Mouse (Mus musculus) yolk sac, embryonic 10.5 days (tissue): ENCODE measurements around the gene Zic2.

Experiments
- DNase-seq: peaks from one replicate; pipeline ENCODE4 v3.0.0-alpha.2; 2017; ENCODE audit warnings: low spot score

The Zic2 gene

DNA sequence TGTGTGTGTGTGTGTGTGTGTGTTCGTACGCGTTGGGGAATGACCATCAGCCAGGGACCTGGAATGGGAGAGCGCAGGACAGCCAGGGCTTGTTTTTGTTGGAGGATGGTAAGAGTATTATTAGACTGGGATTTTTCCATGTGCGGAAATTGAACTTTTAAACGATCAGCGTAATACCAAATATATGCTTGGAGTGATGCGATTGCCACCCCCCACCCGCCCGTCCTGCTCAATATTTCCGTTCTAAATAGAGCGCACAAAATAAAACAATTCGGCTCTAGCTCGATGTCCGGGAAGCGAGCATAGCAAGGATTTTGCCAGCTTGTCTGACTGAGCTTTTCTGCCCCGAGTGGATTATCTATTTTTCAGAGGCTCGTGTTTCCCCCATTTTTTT lies 1.6 kb downstream of the Zic2 start:
- no peak for DNase-seq

GRCm38 (mm10) chr14:122477261-122477671 lies 2.0 kb downstream of the Zic2 start:
- no peak for DNase-seq

DNA sequence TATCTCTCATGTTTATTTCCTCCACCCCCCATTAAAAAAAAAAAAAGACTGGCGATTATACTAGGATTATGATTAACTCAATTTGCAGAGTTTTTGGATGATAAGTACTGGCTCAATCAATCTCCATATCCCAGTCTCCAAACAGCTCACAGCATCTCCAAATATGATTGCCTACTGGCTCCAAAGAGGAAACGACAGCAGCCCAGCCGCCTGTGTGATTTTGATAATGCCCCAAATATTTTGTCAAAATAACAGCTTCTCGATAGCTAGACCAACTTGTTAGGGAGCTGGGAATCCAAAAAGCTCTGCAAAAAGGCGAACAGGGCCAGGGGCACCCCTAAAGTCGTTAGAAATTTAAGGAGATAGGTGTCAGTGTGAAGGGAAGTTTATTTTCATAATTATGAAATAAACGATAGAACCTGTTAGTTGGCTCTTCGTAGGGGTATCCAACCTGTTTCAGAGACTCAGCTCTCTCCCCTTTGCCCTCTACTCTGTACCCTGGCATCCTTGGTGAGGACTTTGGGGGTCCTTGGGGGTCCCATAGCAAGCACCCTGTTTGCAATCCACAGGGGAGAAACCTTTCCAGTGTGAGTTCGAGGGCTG lies 2.8 kb downstream of the Zic2 start:
- DNase-seq, result no peak

- DNase-seq, result no peak
These were observed 3.4 kb downstream of the Zic2 start for GRCm38 (mm10) chr14:122478574-122479011.

GRCm38 (mm10) chr14:122479461-122480109 lies 4.3 kb downstream of the Zic2 start:
- no peak for DNase-seq

- no peak for DNase-seq
These were observed 5.1 kb downstream of the Zic2 start for GRCm38 (mm10) chr14:122480355-122480754.

- DNase-seq, result no peak
These were observed 5.9 kb downstream of the Zic2 start for GRCm38 (mm10) chr14:122481181-122481580.

DNA sequence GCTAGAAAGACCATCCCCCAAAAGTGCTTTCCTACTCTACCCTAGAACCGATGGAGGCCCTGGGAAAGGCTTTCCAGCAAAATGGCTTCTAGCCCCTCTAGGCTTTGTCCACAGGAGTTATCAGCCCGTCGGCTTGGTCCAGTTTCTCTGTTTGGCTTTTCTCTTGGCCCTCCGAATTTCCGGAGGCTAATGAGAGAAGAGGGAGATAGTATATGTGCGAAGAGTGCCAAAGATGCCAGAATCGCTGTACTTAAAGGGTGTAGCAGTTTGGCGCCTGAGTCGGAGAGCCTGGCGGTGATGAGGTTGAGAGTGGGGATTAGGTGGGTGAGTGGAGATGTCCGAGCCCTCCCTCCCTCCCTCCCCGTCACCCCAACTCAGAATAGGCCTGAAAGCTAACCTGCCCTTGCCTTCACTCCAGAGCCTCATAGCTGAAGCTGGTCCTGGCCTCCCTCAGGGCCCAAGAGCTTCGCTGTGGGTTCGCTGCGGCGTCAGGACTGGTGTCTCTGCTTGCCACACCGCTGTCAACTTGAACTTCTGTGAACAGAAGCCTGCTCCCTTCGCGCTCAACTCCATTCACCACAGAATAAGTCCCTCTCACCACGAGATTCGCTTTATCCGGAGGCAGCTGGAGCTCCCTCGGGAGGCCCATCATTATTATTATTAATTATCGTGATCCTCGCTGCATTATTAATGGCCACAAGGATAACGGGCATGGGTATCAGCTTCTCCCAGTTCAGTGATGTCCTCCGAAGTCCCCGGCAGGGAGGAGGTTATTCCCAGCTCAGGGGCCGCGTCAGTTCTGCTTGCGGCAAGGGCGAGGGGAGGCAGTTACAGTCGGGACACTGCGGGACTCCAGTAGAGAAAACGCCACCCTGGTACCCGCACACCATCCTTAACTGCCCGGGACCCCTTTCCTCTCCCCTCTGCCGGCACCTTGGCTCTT lies 7.1 kb downstream of the Zic2 start:
- DNase-seq, result no peak

- DNase-seq, result no peak
These were observed 7.8 kb downstream of the Zic2 start for GRCm38 (mm10) chr14:122483024-122483385.

DNA sequence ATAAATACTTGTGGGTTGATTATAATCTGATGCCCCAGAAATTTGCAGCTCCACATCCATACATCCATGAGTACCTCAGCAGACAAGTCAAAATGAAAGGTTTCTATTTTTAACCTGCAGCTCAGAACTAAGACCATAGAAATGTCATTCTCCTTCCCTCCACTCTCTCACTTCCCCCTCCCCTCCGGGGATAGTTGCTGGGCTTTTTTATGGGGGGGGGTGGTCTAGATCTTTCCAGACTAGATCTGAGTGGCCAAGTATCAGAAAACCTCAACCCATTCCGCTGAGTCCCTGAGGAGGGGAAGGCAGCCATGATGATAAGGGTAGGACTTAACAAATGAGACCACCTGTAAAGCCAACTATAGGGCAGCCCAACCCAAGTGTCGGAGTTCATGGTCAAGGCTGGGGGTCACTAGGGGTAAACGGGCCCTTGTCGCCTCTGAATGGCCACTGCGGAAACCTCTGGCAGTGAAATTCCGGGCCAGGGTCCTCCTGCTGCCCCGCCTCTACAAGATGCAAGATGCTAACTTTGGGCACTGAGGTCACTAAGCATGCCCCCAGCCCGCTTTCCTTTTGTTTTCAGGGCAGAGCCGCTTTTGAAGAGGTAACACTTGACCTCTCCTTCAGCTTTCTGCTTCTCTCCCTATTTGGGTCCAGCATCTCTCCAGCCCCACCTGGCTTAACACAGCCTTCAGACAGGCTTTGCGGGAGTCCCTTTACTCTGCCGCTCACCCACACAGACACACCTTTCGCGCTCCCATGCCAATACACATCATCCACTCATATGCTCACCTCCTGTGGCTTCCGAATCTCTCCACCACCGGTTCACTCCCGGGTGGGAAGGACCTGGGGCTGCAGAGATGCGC lies 8.6 kb downstream of the Zic2 start:
- no peak for DNase-seq

- no peak for DNase-seq
These were observed 9.2 kb downstream of the Zic2 start for GRCm38 (mm10) chr14:122484458-122484843.

DNA sequence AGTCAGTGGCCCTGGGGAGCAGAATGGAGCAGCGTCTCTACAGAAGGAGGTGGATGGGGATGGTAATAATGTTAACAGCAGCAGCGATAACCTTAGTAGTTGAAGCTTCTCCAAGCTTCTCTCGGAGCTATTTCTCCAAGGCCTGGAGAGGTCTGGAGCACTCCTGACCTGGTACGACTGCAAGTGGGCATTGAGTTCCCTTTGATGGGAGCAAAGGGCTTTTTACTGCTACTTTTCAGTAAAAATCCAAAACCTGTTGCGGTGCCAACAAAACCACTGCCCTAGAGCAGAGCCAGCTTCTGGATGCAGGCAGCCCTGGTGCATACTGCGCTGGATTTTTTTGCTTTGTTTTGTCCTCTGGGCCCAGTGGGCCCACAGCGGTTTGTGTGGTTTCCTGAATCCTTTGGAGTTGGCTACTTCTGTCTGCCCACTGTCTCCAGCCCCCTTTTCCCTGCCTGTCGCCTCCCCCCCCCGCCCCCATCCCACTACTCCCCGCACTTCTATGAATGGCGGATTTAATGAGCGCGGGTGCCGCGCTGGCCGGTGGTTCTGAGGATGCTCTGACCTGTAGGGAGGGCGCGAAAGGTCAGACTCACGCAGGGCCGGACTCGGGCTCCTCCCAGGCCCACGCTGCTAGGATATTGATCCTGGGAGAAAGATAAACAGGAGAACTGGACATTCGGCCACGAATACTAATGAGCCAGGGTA lies 9.8 kb downstream of the Zic2 start:
- DNase-seq, result no peak

- DNase-seq, result no peak
These were observed 10.5 kb downstream of the Zic2 start for GRCm38 (mm10) chr14:122485635-122486181.

GRCm38 (mm10) chr14:122486611-122487010 lies 11.4 kb downstream of the Zic2 start:
- DNase-seq, result no peak

- no peak for DNase-seq
These were observed 12.1 kb downstream of the Zic2 start for GRCm38 (mm10) chr14:122487366-122487765.

GRCm38 (mm10) chr14:122489041-122489440 lies 13.8 kb downstream of the Zic2 start:
- no peak for DNase-seq

- DNase-seq, result no peak
These were observed 14.6 kb downstream of the Zic2 start for GRCm38 (mm10) chr14:122489686-122490414.

DNA sequence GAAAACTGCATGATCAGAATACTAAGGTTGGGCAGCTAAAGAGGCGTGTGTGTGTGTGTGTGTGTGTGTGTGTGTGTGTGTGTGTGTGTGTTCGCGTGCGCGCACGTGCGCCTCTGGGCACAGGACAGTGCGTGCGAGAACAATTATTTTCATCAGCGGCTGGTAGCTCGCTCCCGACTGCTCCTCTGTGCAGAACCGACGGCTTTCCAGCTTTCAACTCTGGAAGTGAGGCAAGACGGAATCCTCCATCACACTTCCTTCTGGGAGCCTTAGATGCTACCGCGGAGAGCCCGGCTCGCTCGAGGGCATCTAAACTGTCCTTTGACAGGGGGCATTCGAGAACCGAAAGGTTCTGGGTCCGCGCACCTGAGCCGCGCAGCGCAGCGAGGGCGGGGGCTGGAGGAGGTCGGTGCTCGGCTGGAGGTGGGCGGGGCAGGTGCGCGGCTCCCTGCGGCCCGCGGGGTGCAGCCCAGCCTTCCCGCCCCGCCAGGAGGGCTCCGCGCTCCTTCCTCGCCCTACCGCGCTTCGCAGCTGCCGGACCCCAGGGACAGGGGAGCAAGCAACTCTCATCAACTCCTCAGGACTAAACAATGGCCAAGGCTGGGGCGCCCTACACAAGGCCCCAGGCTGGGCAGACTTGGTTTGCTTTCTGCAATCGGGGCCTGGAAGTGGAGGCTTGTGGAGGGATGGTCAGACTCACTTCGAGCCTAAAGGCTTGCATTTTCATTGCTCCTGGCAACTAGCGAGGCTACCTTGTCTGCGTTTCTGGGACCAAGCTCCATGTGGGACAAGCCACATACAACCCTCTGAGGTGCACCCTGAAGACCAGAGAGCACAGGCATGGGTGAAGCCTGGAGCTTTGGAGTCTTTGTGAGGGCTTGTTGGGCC lies 15.4 kb downstream of the Zic2 start, which contains the start of gene Gm10837:
Gm10837 (plus strand) TSS at position 146 of the 888 bp plus-strand sequence.
- peak; percentile 45 for DNase-seq

- DNase-seq, result no peak
These were observed 16.3 kb downstream of the Zic2 start for GRCm38 (mm10) chr14:122491521-122491920.
